Mouse (Mus musculus): ENCODE data around the gene Dnm3.

DNA sequence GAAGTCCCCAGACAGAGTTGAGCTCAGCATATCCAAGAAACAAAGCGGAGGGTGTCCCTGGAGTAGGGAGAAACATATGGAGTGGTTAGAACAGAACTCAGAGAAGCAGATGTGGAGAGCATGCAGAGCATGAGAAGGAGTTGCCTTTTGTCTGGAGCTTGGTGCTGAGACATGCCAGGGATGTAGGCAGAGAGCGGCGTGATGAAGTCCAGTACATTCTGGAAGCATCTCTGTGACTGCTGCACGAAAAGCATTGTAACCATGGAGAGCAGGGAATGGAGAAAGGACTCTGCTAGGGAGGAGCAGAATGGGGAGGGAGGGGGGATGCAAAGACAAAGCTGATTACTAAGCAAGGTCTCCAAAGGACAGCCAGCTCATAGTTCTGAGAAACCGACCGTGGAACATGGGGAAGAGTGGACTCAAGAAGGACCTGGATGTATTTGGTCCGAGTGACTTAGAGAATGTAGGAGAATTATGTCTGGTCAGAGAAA lies 369.6 kb downstream of the Dnm3 start:
- no peak for TF ChIP-seq MAFK (IDR thresholded peaks at IDR 0.05; ENCODE audit: insufficient read depth, low read depth, low read length)
- no peak for TF ChIP-seq CHD2 (IDR thresholded peaks at IDR 0.05; ENCODE audit: low read depth, low read length)
- no peak for TF ChIP-seq HCFC1 (IDR thresholded peaks at IDR 0.05; ENCODE audit: borderline replicate concordance, insufficient read depth, low read length)
- TF ChIP-seq ZC3H11A (IDR thresholded peaks at IDR 0.05; ENCODE audit: borderline replicate concordance, low read depth, low read length), result no peak
- no peak for TF ChIP-seq ZNF384 (IDR thresholded peaks at IDR 0.05; ENCODE audit: low read depth, low read length)

All from ES-E14 (cell line).